Mouse (Mus musculus): ENCODE data around the gene Tas2r103.

Gene Tas2r103

GRCm38 (mm10) chr6:133037001-133037400 lies at the start of gene Tas2r103:
TSS of gene Tas2r103 (minus strand) at chr6:133037101.
- no peak for DNase-seq

GRCm38 (mm10) chr6:133055716-133056115 lies 18.8 kb upstream of the Tas2r103 start, which contains the start of gene Tas2r140:
TSS of gene Tas2r140 (minus strand) at chr6:133055816.
- no peak for DNase-seq

Data from kidney, adult 8-10 months (tissue).